ENCODE assay signal across 20 mouse cellular contexts in the genomic region with DNA sequence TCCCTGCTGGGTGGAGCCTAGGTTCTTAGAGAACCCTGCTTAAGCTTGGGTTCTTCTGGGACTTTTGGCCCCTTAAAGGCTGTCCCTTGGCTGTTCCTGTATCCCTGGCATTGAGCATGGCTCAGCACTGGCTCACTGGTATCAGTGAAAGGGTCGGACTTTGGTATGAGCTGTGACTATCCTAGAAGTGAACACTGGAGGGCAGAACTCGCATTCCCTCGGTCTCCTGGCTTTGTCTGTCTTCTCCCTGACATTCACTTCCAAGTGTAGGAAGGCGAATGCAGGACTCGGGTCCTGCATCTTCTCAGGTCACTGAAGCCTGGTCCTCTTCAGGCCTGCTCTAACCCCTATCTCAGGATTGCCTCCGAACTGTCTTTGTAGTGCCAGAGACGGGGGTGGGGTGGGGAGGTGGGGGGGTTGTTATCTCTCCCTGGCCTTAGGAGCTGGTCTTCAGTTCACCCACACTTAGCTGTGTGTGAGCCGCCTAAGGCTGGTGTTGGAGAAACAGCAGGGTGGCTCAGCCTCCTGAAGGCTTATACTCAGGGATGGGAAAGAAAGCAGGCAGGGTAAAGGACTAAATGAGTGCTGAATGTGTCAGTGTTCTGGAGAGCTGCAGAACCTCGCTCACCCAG. TPM values are rescaled to one million over a fixed set of nuclear protein-coding genes. Genes with fewer than 3 reads are reported as not detected.
DNase-seq lines count a peak whose midpoint lies in the region; ATAC-seq lines count a peak whose summit lies in the region.
"Had no signal": no experiment of that assay in that cellular context is flagged by ENCODE, and none has a peak within 500 bp of the region (broad histone marks: within the 10 kb centered on the region; RNA-seq: fewer than 3 reads in every experiment).

No protein-coding gene starts in this region.

- 53% methylated on average over 9 of the region's 9 CpGs for WGBS in liver, embryonic 16.5 days (ENCODE audit: insufficient replicate concordance)
- 75% methylated on average over 9 of the region's 9 CpGs for WGBS in forebrain, embryonic 14.5 days

- peaks cover 91% of the 10 kb centered on the region for H3K36me3 ChIP-seq in liver, embryonic 16.5 days (ENCODE audit: control insufficient read depth, insufficient read depth)
- peaks cover 69% of the 10 kb centered on the region for H3K36me3 ChIP-seq in forebrain, embryonic 14.5 days (ENCODE audit: control insufficient read depth, insufficient read depth, low read length)

- H3K9me3 ChIP-seq in liver, embryonic 16.5 days (replicated peaks; ENCODE audit: control insufficient read depth, low read length), result no peaks in the 10 kb centered on the region
- no peaks in the 10 kb centered on the region for H3K9me3 ChIP-seq in forebrain, embryonic 14.5 days (replicated peaks; ENCODE audit: control insufficient read depth, low read length)
- H3K9me3 ChIP-seq: embryonic facial prominence, embryonic 10.5 days; G1E; hindbrain, embryonic 10.5 days had no signal

- no peak overlapping the region for H3K4me2 ChIP-seq in liver, embryonic 16.5 days (ENCODE audit: low read depth, low read length)
- no peak overlapping the region for H3K4me2 ChIP-seq in forebrain, embryonic 14.5 days (ENCODE audit: low read length)

- DNase-seq in frontal cortex, postnatal 10 days (ENCODE audit: low spot score in 2 of 2), result no peak
- peak; percentile 28 to 39 for DNase-seq in layer of hippocampus, postnatal 10 days (ENCODE audit: low spot score in 2 of 2)
- DNase-seq in layer of hippocampus, adult 8-10 months (ENCODE audit: low spot score in 2 of 2), result no peak
- peak; percentile 36 for DNase-seq in ZHBTc4 (ENCODE audit: low read depth, low spot score)
- DNase-seq in lung, postnatal 36 days, result no peak
- DNase-seq in forebrain, embryonic 14.5 days (ENCODE audit: low spot score), result no peak
- DNase-seq: cerebellum, adult 8-10 months; kidney, adult 11 months; kidney, postnatal 36 days; lung, adult 18-20 months; retina, postnatal 1 day had no signal

- H3K27ac ChIP-seq in liver, embryonic 16.5 days (ENCODE audit: low read length), result no peak overlapping the region
- no peak overlapping the region for H3K27ac ChIP-seq in forebrain, embryonic 14.5 days (ENCODE audit: low read depth, low read length)
- H3K27ac ChIP-seq: embryonic facial prominence, embryonic 10.5 days; hindbrain, embryonic 10.5 days had no signal

- peaks cover 17% of the 10 kb centered on the region for H3K4me1 ChIP-seq in liver, embryonic 16.5 days (ENCODE audit: control insufficient read depth, low read depth, low read length)
- no peaks in the 10 kb centered on the region for H3K4me1 ChIP-seq in forebrain, embryonic 14.5 days (ENCODE audit: control insufficient read depth, insufficient read depth, low read length)
- H3K4me1 ChIP-seq: embryonic facial prominence, embryonic 10.5 days; hindbrain, embryonic 10.5 days had no signal

- ATAC-seq in frontal cortex, adult (ENCODE audit: low TSS enrichment), result peak; percentile 73
- 0 out of 2 replicates have a peak, but pooled peaks have one; percentile 15 for ATAC-seq in liver, embryonic 16.5 days (ENCODE audit: low read depth)
- no peak for ATAC-seq in forebrain, embryonic 14.5 days

- no peak overlapping the region for H3K4me3 ChIP-seq in liver, embryonic 16.5 days (ENCODE audit: low read depth, low read length)
- no peak overlapping the region for H3K4me3 ChIP-seq in forebrain, embryonic 14.5 days (ENCODE audit: low read depth, low read length)
- H3K4me3 ChIP-seq: embryonic facial prominence, embryonic 10.5 days; hindbrain, embryonic 10.5 days had no signal

- no peaks in the 10 kb centered on the region for H3K27me3 ChIP-seq in liver, embryonic 16.5 days (ENCODE audit: control insufficient read depth, insufficient read depth, low read depth, low read length)
- H3K27me3 ChIP-seq in forebrain, embryonic 14.5 days (replicated peaks; ENCODE audit: control insufficient read depth, insufficient read depth, low read length), result no peaks in the 10 kb centered on the region

- no peak overlapping the region for H3K9ac ChIP-seq in liver, embryonic 16.5 days (ENCODE audit: low read depth, low read length)
- no peak overlapping the region for H3K9ac ChIP-seq in forebrain, embryonic 14.5 days (ENCODE audit: low read length)

RNA-seq across cellular contexts. Expression of a gene that starts 5.1 kb away (rescaled TPM):
- total RNA-seq in layer of hippocampus, postnatal 10 days (2021), result under 1 TPM in 1 of 2 experiments, not detected in 1; 0.25 TPM
- total RNA-seq in layer of hippocampus, adult 8-10 months (2022), result not detected
- polyA plus RNA-seq in liver, embryonic 16.5 days (2015; fragmentation: Nextera tagmentation; extraction: Ambion mirVana), result 0.42 and 0.52 TPM in 2 replicates
- polyA plus RNA-seq in forebrain, embryonic 14.5 days (2014; fragmentation: Nextera tagmentation; extraction: Ambion mirVana), result 0.16 and 0.48 TPM in 2 replicates
- total RNA-seq: heart, adult 8-10 months; left cerebral cortex, postnatal 25 days; megakaryocyte, adult 5-6 weeks had no signal
- polyA plus RNA-seq: G1E had no signal

RNA-seq across cellular contexts. Expression of a gene that starts 17.3 kb away (rescaled TPM):
- total RNA-seq in layer of hippocampus, postnatal 10 days (2021), result 10 to 100 TPM; 45.1 to 46.1 TPM
- total RNA-seq in layer of hippocampus, adult 8-10 months (2022), result 10 to 100 TPM; 28.6 to 31.3 (median 29.1) TPM
- 35.6 and 41.3 TPM in 2 replicates for polyA plus RNA-seq in liver, embryonic 16.5 days (2015; fragmentation: Nextera tagmentation; extraction: Ambion mirVana)
- polyA plus RNA-seq in forebrain, embryonic 14.5 days (2014; fragmentation: Nextera tagmentation; extraction: Ambion mirVana), result 93.9 and 101 TPM in 2 replicates

RNA-seq across cellular contexts. Expression of a gene that starts 17.4 kb away (rescaled TPM):
- 10 to 100 TPM; 19.3 to 21.5 TPM for total RNA-seq in layer of hippocampus, postnatal 10 days (2021)
- total RNA-seq in layer of hippocampus, adult 8-10 months (2022), result 10 to 100 TPM; 18.8 to 22.0 (median 20.8) TPM
- 11.4 and 14.5 TPM in 2 replicates for polyA plus RNA-seq in liver, embryonic 16.5 days (2015; fragmentation: Nextera tagmentation; extraction: Ambion mirVana)
- polyA plus RNA-seq in forebrain, embryonic 14.5 days (2014; fragmentation: Nextera tagmentation; extraction: Ambion mirVana), result 23.7 and 26.8 TPM in 2 replicates

RNA-seq across cellular contexts. Expression of a gene that starts 35.6 kb away (rescaled TPM):
- total RNA-seq in layer of hippocampus, postnatal 10 days (2021), result 1 to 10 TPM in 1 of 2 experiments, under 1 TPM in 1; 0.80 to 3.3 TPM
- 1 to 10 TPM in 3 of 4 experiments, under 1 TPM in 1; 0.57 to 2.2 (median 1.9) TPM for total RNA-seq in layer of hippocampus, adult 8-10 months (2022)
- polyA plus RNA-seq in liver, embryonic 16.5 days (2015; fragmentation: Nextera tagmentation; extraction: Ambion mirVana), result 0.13 and 0.33 TPM in 2 replicates
- 1.3 and 1.9 TPM in 2 replicates for polyA plus RNA-seq in forebrain, embryonic 14.5 days (2014; fragmentation: Nextera tagmentation; extraction: Ambion mirVana)
- total RNA-seq: monocyte, adult 5-6 weeks had no signal
- polyA plus RNA-seq: G1E had no signal

RNA-seq across cellular contexts. Expression of a gene that starts 40.5 kb away (rescaled TPM):
- total RNA-seq in layer of hippocampus, postnatal 10 days (2021), result 1 to 10 TPM; 5.5 to 6.9 TPM
- 1 to 10 TPM; 4.1 to 4.3 (median 4.2) TPM for total RNA-seq in layer of hippocampus, adult 8-10 months (2022)
- polyA plus RNA-seq in liver, embryonic 16.5 days (2015; fragmentation: Nextera tagmentation; extraction: Ambion mirVana), result 0.32 and 0.77 TPM in 2 replicates
- 1.5 and 2.8 TPM in 2 replicates for polyA plus RNA-seq in forebrain, embryonic 14.5 days (2014; fragmentation: Nextera tagmentation; extraction: Ambion mirVana)
- polyA plus RNA-seq: G1E had no signal

Comparison
In these comparisons a context has a peak if more than half of its experiments do, and no peak if none do; other contexts are left out.
1. DNase-seq: peak in layer of hippocampus, postnatal 10 days (2 of 2) and ZHBTc4 (single experiment); none in frontal cortex, postnatal 10 days (0 of 2), layer of hippocampus, adult 8-10 months (0 of 2), lung, postnatal 36 days (single experiment) and forebrain, embryonic 14.5 days (single experiment).